Mouse (Mus musculus) MEL (cell line): Measurements from ENCODE around the gene Ffar1.

ENCODE experiments used
- CTCF ChIP-seq, 3 experiments: IDR thresholded peaks in 2 of 3; conservative IDR thresholded peaks in 1 of 3; 2 replicates each; pipeline ENCODE4 v1.5.1; 2011 to 2012; ENCODE audit warnings: low read length in 3 of 3, low read depth in 2 of 3, mild to moderate bottlenecking in 2 of 3, improper control_type of control experiment in 1 of 3, inconsistent platforms in 1 of 3, mixed read lengths in 1 of 3, moderate library complexity in 1 of 3; ENCODE audit not compliant: control insufficient read depth in 1 of 3, insufficient read depth in 1 of 3, poor library complexity in 1 of 3, severe bottlenecking in 1 of 3
- KAT2A ChIP-seq: conservative IDR thresholded peaks from 2 replicates; pipeline ENCODE4 v1.6.1; 2012; ENCODE audit warnings: low read depth, low read length, improper control_type of control experiment, inconsistent platforms
- MAFK ChIP-seq: IDR thresholded peaks from 2 replicates; pipeline ENCODE4 v1.6.1; 2011; ENCODE audit warnings: low read depth, mild to moderate bottlenecking, low read length, improper control_type of control experiment, borderline replicate concordance
- MAZ ChIP-seq: IDR thresholded peaks from 2 replicates; pipeline ENCODE4 v1.6.1; 2012; ENCODE audit warnings: low read depth, mild to moderate bottlenecking, inconsistent platforms, low read length, improper control_type of control experiment
- NRF1 ChIP-seq: IDR thresholded peaks from 2 replicates; pipeline ENCODE4 v1.6.1; 2014; ENCODE audit warnings: low read depth, mild to moderate bottlenecking, inconsistent platforms, low read length, improper control_type of control experiment, moderate library complexity; ENCODE audit not compliant: poor library complexity, insufficient read depth, severe bottlenecking
- POLR2A ChIP-seq, 2 experiments: IDR thresholded peaks; 2 replicates each; pipeline ENCODE4 v1.6.1; 2011 to 2012; ENCODE audit warnings: low read length in 2 of 2, mild to moderate bottlenecking in 2 of 2, control low read depth in 1 of 2, improper control_type of control experiment in 1 of 2, low read depth in 1 of 2, moderate library complexity in 1 of 2; ENCODE audit not compliant: control insufficient read depth in 1 of 2, insufficient read depth in 1 of 2, poor library complexity in 1 of 2
- SIN3A ChIP-seq: IDR thresholded peaks from 2 replicates; pipeline ENCODE4 v1.6.1; 2012; ENCODE audit warnings: low read length, improper control_type of control experiment, inconsistent platforms
- TCF12 ChIP-seq: IDR thresholded peaks from 2 replicates; pipeline ENCODE4 v1.6.1; 2014; ENCODE audit warnings: low read depth, mild to moderate bottlenecking, inconsistent platforms, low read length, improper control_type of control experiment, moderate library complexity
- ZC3H11A ChIP-seq: IDR thresholded peaks from 2 replicates; pipeline ENCODE4 v1.6.1; 2012; ENCODE audit warnings: low read depth, mild to moderate bottlenecking, inconsistent platforms, low read length, improper control_type of control experiment
- ZNF384 ChIP-seq: IDR thresholded peaks from 2 replicates; pipeline ENCODE4 v1.6.1; 2012; ENCODE audit warnings: low read depth, mild to moderate bottlenecking, inconsistent platforms, low read length, improper control_type of control experiment

DNA sequence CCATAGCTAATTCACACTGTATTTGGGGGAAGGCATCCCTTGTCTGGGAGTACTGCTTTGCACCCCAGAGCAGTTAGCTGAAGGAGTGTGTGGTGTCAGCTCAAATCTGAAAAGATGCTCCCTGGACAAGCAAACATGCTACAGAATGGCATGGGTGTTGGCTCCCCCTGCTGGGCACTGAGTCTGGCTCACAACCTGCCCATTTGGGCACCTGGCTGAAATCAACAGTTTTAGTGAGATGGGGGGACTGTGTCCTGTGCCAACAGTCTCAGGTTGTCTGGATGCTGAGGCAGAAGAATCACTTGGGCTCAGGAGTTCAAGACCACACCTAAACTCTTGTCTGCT is 2.1 kb downstream of the Ffar1 start:
- TF ChIP-seq CTCF (IDR thresholded peaks at IDR 0.05 in 2 of 3, conservative IDR thresholded peaks at IDR 0.05 in 1 of 3; ENCODE audit: control insufficient read depth in 1 of 3, insufficient read depth in 1 of 3, low read depth in 2 of 3, low read length in 3 of 3, poor library complexity in 1 of 3, severe bottlenecking in 1 of 3) (peak; percentile 80 to 95 (median 89)), NRF1 (no peak), MAZ (peak; percentile 40; the same call in 1 of the 2 replicates), MAFK (no peak), ZC3H11A (peak; percentile 88), TCF12 (no peak), ZNF384 (no peak), POLR2A (IDR thresholded peaks at IDR 0.05; ENCODE audit: control insufficient read depth in 1 of 2, insufficient read depth in 1 of 2, low read depth in 1 of 2, low read length in 2 of 2, poor library complexity in 1 of 2) (no peak), KAT2A (no peak), SIN3A (no peak)
